Mouse (Mus musculus): ENCODE data around the gene Mpped1. TPM values are rescaled to one million over a fixed set of nuclear protein-coding genes. Genes with fewer than 3 reads are reported as not detected.

Gene Mpped1
- polyA plus RNA-seq, 1 experiment from 2014 or later, result 0.22 TPM

- H3K27me3 ChIP-seq (ENCODE audit: insufficient read depth, low read length), result peaks cover 36% of the 10 kb centered on the region
- WGBS, result 81% methylated on average over 11 of the region's 11 CpGs
- no peak for TF ChIP-seq CTCF (IDR thresholded peaks at IDR 0.05; ENCODE audit: low read depth)
- no peaks in the 10 kb centered on the region for H3K36me3 ChIP-seq (ENCODE audit: insufficient read depth, low read length)
- no peak for DNase-seq (ENCODE audit: low spot score)
- H3K4me3 ChIP-seq (replicated peaks; ENCODE audit: low read depth, low read length), result no peak overlapping the region
- no peak overlapping the region for H3K27ac ChIP-seq
- H3K4me2 ChIP-seq (ENCODE audit: low read length), result no peak overlapping the region
- H3K9ac ChIP-seq (ENCODE audit: low read depth, low read length), result no peak overlapping the region
- H3K4me1 ChIP-seq (replicated peaks; ENCODE audit: insufficient read depth, low read length), result no peaks in the 10 kb centered on the region
- no peak for ATAC-seq (replicated peaks; ENCODE audit: low FRiP score, low read depth)
- H3K9me3 ChIP-seq (replicated peaks; ENCODE audit: low read length), result no peaks in the 10 kb centered on the region
Measured at GRCm38 (mm10) chr15:83781304-83781703, 2.0 kb downstream of the Mpped1 start.

GRCm38 (mm10) chr15:83782284-83782683, 3.0 kb downstream of the Mpped1 start:
- no peak for DNase-seq (ENCODE audit: low spot score)
- Histone ChIP-seq H3K4me2 (ENCODE audit: low read length) (no peak overlapping the region), H3K4me1 (replicated peaks; ENCODE audit: insufficient read depth, low read length) (no peaks in the 10 kb centered on the region), H3K36me3 (ENCODE audit: insufficient read depth, low read length) (no peaks in the 10 kb centered on the region), H3K9ac (ENCODE audit: low read depth, low read length) (no peak overlapping the region), H3K27ac (no peak overlapping the region), H3K27me3 (ENCODE audit: insufficient read depth, low read length) (peaks cover 36% of the 10 kb centered on the region), H3K9me3 (replicated peaks; ENCODE audit: low read length) (no peaks in the 10 kb centered on the region), H3K4me3 (replicated peaks; ENCODE audit: low read depth, low read length) (no peak overlapping the region)
- ATAC-seq (replicated peaks; ENCODE audit: low FRiP score, low read depth), result no peak
- TF ChIP-seq CTCF (IDR thresholded peaks at IDR 0.05; ENCODE audit: low read depth), result no peak
- WGBS, result 64% methylated on average over 9 of the region's 9 CpGs

- H3K9me3 ChIP-seq (replicated peaks; ENCODE audit: low read length), result no peaks in the 10 kb centered on the region
- WGBS, result 62% methylated on average over 9 of the region's 9 CpGs
- DNase-seq (ENCODE audit: low spot score) (no peak), ATAC-seq (replicated peaks; ENCODE audit: low FRiP score, low read depth) (no peak)
- no peaks in the 10 kb centered on the region for H3K36me3 ChIP-seq (ENCODE audit: insufficient read depth, low read length)
- no peak overlapping the region for H3K4me2 ChIP-seq (ENCODE audit: low read length)
- H3K27me3 ChIP-seq (ENCODE audit: insufficient read depth, low read length), result peaks cover 18% of the 10 kb centered on the region
- H3K27ac ChIP-seq, result no peak overlapping the region
- no peaks in the 10 kb centered on the region for H3K4me1 ChIP-seq (replicated peaks; ENCODE audit: insufficient read depth, low read length)
- no peak overlapping the region for H3K4me3 ChIP-seq (replicated peaks; ENCODE audit: low read depth, low read length)
- no peak overlapping the region for H3K9ac ChIP-seq (ENCODE audit: low read depth, low read length)
- TF ChIP-seq CTCF (IDR thresholded peaks at IDR 0.05; ENCODE audit: low read depth), result no peak
Measured at GRCm38 (mm10) chr15:83784772-83785171, 5.5 kb downstream of the Mpped1 start.

GRCm38 (mm10) chr15:83789046-83789445, 9.8 kb downstream of the Mpped1 start:
- TF ChIP-seq CTCF (IDR thresholded peaks at IDR 0.05; ENCODE audit: low read depth), result no peak
- Histone ChIP-seq H3K27me3 (ENCODE audit: insufficient read depth, low read length) (no peaks in the 10 kb centered on the region), H3K4me1 (replicated peaks; ENCODE audit: insufficient read depth, low read length) (no peaks in the 10 kb centered on the region), H3K4me2 (ENCODE audit: low read length) (no peak overlapping the region), H3K36me3 (ENCODE audit: insufficient read depth, low read length) (no peaks in the 10 kb centered on the region), H3K9ac (ENCODE audit: low read depth, low read length) (no peak overlapping the region), H3K9me3 (replicated peaks; ENCODE audit: low read length) (no peaks in the 10 kb centered on the region), H3K27ac (no peak overlapping the region), H3K4me3 (replicated peaks; ENCODE audit: low read depth, low read length) (no peak overlapping the region)
- DNase-seq (ENCODE audit: low spot score) (no peak), ATAC-seq (replicated peaks; ENCODE audit: low FRiP score, low read depth) (no peak)
- WGBS, result 75% methylated on average over 9 of the region's 9 CpGs

- Histone ChIP-seq H3K9ac (ENCODE audit: low read depth, low read length) (no peak overlapping the region), H3K9me3 (replicated peaks; ENCODE audit: low read length) (no peaks in the 10 kb centered on the region), H3K4me3 (replicated peaks; ENCODE audit: low read depth, low read length) (no peak overlapping the region), H3K27me3 (ENCODE audit: insufficient read depth, low read length) (no peaks in the 10 kb centered on the region), H3K27ac (no peak overlapping the region), H3K36me3 (ENCODE audit: insufficient read depth, low read length) (no peaks in the 10 kb centered on the region), H3K4me1 (replicated peaks; ENCODE audit: insufficient read depth, low read length) (no peaks in the 10 kb centered on the region), H3K4me2 (ENCODE audit: low read length) (no peak overlapping the region)
- no peak for DNase-seq (ENCODE audit: low spot score)
- no peak for TF ChIP-seq CTCF (IDR thresholded peaks at IDR 0.05; ENCODE audit: low read depth)
- WGBS, result 73% methylated on average over 7 of the region's 7 CpGs
- ATAC-seq (replicated peaks; ENCODE audit: low FRiP score, low read depth), result no peak
Measured at GRCm38 (mm10) chr15:83796924-83797323, 17.7 kb downstream of the Mpped1 start.

- H3K9ac ChIP-seq (ENCODE audit: low read depth, low read length), result no peak overlapping the region
- H3K9me3 ChIP-seq (replicated peaks; ENCODE audit: low read length), result no peaks in the 10 kb centered on the region
- DNase-seq (ENCODE audit: low spot score), result no peak
- H3K4me2 ChIP-seq (ENCODE audit: low read length), result no peak overlapping the region
- H3K4me3 ChIP-seq (replicated peaks; ENCODE audit: low read depth, low read length), result no peak overlapping the region
- TF ChIP-seq CTCF (IDR thresholded peaks at IDR 0.05; ENCODE audit: low read depth), result no peak
- no peaks in the 10 kb centered on the region for H3K36me3 ChIP-seq (ENCODE audit: insufficient read depth, low read length)
- 81% methylated on average over 11 of the region's 11 CpGs for WGBS
- ATAC-seq (replicated peaks; ENCODE audit: low FRiP score, low read depth), result no peak
- H3K27ac ChIP-seq, result no peak overlapping the region
- no peaks in the 10 kb centered on the region for H3K27me3 ChIP-seq (ENCODE audit: insufficient read depth, low read length)
- H3K4me1 ChIP-seq (replicated peaks; ENCODE audit: insufficient read depth, low read length), result no peaks in the 10 kb centered on the region
Measured at GRCm38 (mm10) chr15:83798964-83799363, 19.7 kb downstream of the Mpped1 start.

GRCm38 (mm10) chr15:83801011-83801410, 21.7 kb downstream of the Mpped1 start:
- Histone ChIP-seq H3K27me3 (ENCODE audit: insufficient read depth, low read length) (no peaks in the 10 kb centered on the region), H3K9me3 (replicated peaks; ENCODE audit: low read length) (no peaks in the 10 kb centered on the region), H3K9ac (ENCODE audit: low read depth, low read length) (no peak overlapping the region), H3K36me3 (ENCODE audit: insufficient read depth, low read length) (no peaks in the 10 kb centered on the region), H3K4me2 (ENCODE audit: low read length) (no peak overlapping the region), H3K4me3 (replicated peaks; ENCODE audit: low read depth, low read length) (no peak overlapping the region), H3K4me1 (replicated peaks; ENCODE audit: insufficient read depth, low read length) (no peaks in the 10 kb centered on the region), H3K27ac (no peak overlapping the region)
- no peak for TF ChIP-seq CTCF (IDR thresholded peaks at IDR 0.05; ENCODE audit: low read depth)
- DNase-seq (ENCODE audit: low spot score) (no peak), ATAC-seq (replicated peaks; ENCODE audit: low FRiP score, low read depth) (no peak)
- WGBS, result 59% methylated on average over 5 of the region's 5 CpGs

Measured in kidney, postnatal 0 days (tissue).